Mouse (Mus musculus): Measurements from ENCODE around the gene Wnt7b. TPM values are rescaled to one million over a fixed set of nuclear protein-coding genes. Genes with fewer than 3 reads are reported as not detected.

The Wnt7b gene
- polyA plus RNA-seq, 1 experiment from 2014 or later, result 1.3 TPM

- WGBS, result 18% methylated on average over 8 of the region's 8 CpGs
- Histone ChIP-seq H3K4me1 (replicated peaks) (peaks cover 31% of the 10 kb centered on the region), H3K9me3 (replicated peaks) (no peaks in the 10 kb centered on the region), H3K4me2 (0 out of 2 replicates have a peak overlapping the region, but pooled peaks have one; percentile 11), H3K4me3 (no peak overlapping the region), H3K9ac (peak overlapping the region; percentile 4; the same call in 1 of the 2 replicates), H3K36me3 (no peaks in the 10 kb centered on the region), H3K27me3 (peaks cover 16% of the 10 kb centered on the region), H3K27ac (peak overlapping the region; percentile 85)
- ATAC-seq (replicated peaks; ENCODE audit: insufficient number of reproducible peaks, insufficient read depth, low FRiP score, low read depth), result peak; percentile 93
Observed at GRCm38 (mm10) chr15:85610618-85611218, 28.4 kb upstream of the Wnt7b start.

GRCm38 (mm10) chr15:85610120-85610519, 27.8 kb upstream of the Wnt7b start:
- Histone ChIP-seq H3K4me2 (no peak overlapping the region), H3K27ac (no peak overlapping the region), H3K9ac (no peak overlapping the region), H3K4me1 (replicated peaks) (peaks cover 25% of the 10 kb centered on the region), H3K27me3 (peaks cover 10% of the 10 kb centered on the region), H3K36me3 (no peaks in the 10 kb centered on the region), H3K9me3 (replicated peaks) (no peaks in the 10 kb centered on the region), H3K4me3 (no peak overlapping the region)
- WGBS, result 59% methylated on average over 5 of the region's 5 CpGs
- no peak for ATAC-seq (replicated peaks; ENCODE audit: insufficient number of reproducible peaks, insufficient read depth, low FRiP score, low read depth)

GRCm38 (mm10) chr15:85609266-85610004, 27.2 kb upstream of the Wnt7b start:
- H3K9ac ChIP-seq, result no peak overlapping the region
- 74% methylated on average over 5 of the region's 5 CpGs for WGBS
- H3K9me3 ChIP-seq (replicated peaks), result no peaks in the 10 kb centered on the region
- no peak overlapping the region for H3K4me3 ChIP-seq
- peaks cover 25% of the 10 kb centered on the region for H3K4me1 ChIP-seq (replicated peaks)
- peaks cover 4% of the 10 kb centered on the region for H3K27me3 ChIP-seq
- H3K36me3 ChIP-seq, result no peaks in the 10 kb centered on the region
- no peak overlapping the region for H3K27ac ChIP-seq
- no peak for ATAC-seq (replicated peaks; ENCODE audit: insufficient number of reproducible peaks, insufficient read depth, low FRiP score, low read depth)
- H3K4me2 ChIP-seq, result no peak overlapping the region

GRCm38 (mm10) chr15:85605962-85606610, 23.8 kb upstream of the Wnt7b start:
- H3K27ac ChIP-seq, result no peak overlapping the region
- H3K4me3 ChIP-seq, result no peak overlapping the region
- WGBS, result 45% methylated on average over 17 of the region's 17 CpGs
- H3K9me3 ChIP-seq (replicated peaks), result no peaks in the 10 kb centered on the region
- ATAC-seq (replicated peaks; ENCODE audit: insufficient number of reproducible peaks, insufficient read depth, low FRiP score, low read depth), result no peak
- no peak overlapping the region for H3K9ac ChIP-seq
- H3K4me1 ChIP-seq (replicated peaks), result peaks cover 4% of the 10 kb centered on the region
- no peaks in the 10 kb centered on the region for H3K36me3 ChIP-seq
- no peaks in the 10 kb centered on the region for H3K27me3 ChIP-seq
- H3K4me2 ChIP-seq, result no peak overlapping the region

DNA sequence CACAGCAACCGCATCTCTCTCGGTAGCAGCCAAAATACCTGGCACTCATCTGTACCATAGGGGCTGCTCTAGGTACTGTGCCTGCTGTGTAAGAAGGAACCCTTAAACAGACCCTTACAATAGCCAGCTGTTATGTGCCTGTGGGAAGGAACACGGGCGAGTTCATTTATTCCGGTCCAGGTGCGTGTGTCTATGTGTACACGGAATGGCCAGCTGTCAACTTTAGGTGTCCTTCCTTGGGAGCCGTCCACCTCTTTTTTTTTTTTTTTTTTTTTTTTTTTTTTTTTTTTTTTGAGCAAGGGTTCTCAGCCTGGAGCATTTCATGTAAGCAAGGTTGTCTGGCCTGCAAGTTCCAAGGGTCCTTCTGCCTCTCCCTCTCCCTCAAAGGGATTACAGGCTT, 22.7 kb upstream of the Wnt7b start:
- no peak overlapping the region for H3K4me3 ChIP-seq
- H3K9me3 ChIP-seq (replicated peaks), result no peaks in the 10 kb centered on the region
- no peaks in the 10 kb centered on the region for H3K36me3 ChIP-seq
- no peaks in the 10 kb centered on the region for H3K27me3 ChIP-seq
- H3K4me2 ChIP-seq, result no peak overlapping the region
- H3K9ac ChIP-seq, result no peak overlapping the region
- WGBS, result 83% methylated on average over 8 of the region's 8 CpGs
- peaks cover 10% of the 10 kb centered on the region for H3K4me1 ChIP-seq (replicated peaks)
- H3K27ac ChIP-seq, result no peak overlapping the region
- ATAC-seq (replicated peaks; ENCODE audit: insufficient number of reproducible peaks, insufficient read depth, low FRiP score, low read depth), result no peak

GRCm38 (mm10) chr15:85604507-85604906, 22.2 kb upstream of the Wnt7b start:
- H3K27ac ChIP-seq, result no peak overlapping the region
- WGBS, result 79% methylated on average over 4 of the region's 4 CpGs

GRCm38 (mm10) chr15:85603422-85603821, 21.1 kb upstream of the Wnt7b start:
- no peak overlapping the region for H3K27ac ChIP-seq
- peaks cover 20% of the 10 kb centered on the region for H3K4me1 ChIP-seq (replicated peaks)
- H3K9ac ChIP-seq, result no peak overlapping the region
- no peak for ATAC-seq (replicated peaks; ENCODE audit: insufficient number of reproducible peaks, insufficient read depth, low FRiP score, low read depth)
- no peaks in the 10 kb centered on the region for H3K36me3 ChIP-seq
- no peaks in the 10 kb centered on the region for H3K9me3 ChIP-seq (replicated peaks)
- no peak overlapping the region for H3K4me3 ChIP-seq
- no peak overlapping the region for H3K4me2 ChIP-seq
- 57% methylated on average over 5 of the region's 5 CpGs for WGBS
- no peaks in the 10 kb centered on the region for H3K27me3 ChIP-seq

More at GRCm38 (mm10) chr15:85604507-85604906, 22.2 kb upstream of the Wnt7b start:
- ATAC-seq (replicated peaks; ENCODE audit: insufficient number of reproducible peaks, insufficient read depth, low FRiP score, low read depth), result no peak
- H3K4me1 ChIP-seq (replicated peaks), result peaks cover 15% of the 10 kb centered on the region
- no peaks in the 10 kb centered on the region for H3K36me3 ChIP-seq
- no peaks in the 10 kb centered on the region for H3K27me3 ChIP-seq
- no peak overlapping the region for H3K4me3 ChIP-seq
- H3K4me2 ChIP-seq, result no peak overlapping the region
- no peak overlapping the region for H3K9ac ChIP-seq
- H3K9me3 ChIP-seq (replicated peaks), result no peaks in the 10 kb centered on the region

DNA sequence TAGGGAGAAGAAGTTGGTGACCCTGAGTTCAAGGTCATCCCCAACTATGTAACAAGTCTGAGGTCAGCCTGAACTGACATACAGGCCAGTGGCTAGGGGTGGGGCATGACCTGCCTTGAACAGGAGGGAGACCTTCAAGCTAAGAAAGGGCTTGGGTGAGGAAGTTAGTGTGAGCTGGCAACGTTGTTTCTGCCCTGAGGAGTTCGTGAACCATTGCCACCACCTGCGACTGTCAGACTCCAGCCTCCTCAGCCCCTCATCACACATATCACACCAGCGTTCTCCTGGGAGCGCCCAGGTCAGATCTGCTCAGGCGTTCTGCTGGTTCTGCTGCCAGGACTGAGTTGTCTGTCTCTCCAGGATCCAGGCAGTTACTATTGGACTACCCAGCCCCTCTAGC, 20.5 kb upstream of the Wnt7b start:
- H3K36me3 ChIP-seq, result no peaks in the 10 kb centered on the region
- no peak overlapping the region for H3K4me2 ChIP-seq
- H3K27ac ChIP-seq, result no peak overlapping the region
- H3K9ac ChIP-seq, result no peak overlapping the region
- ATAC-seq (replicated peaks; ENCODE audit: insufficient number of reproducible peaks, insufficient read depth, low FRiP score, low read depth), result no peak
- H3K27me3 ChIP-seq, result no peaks in the 10 kb centered on the region
- no peaks in the 10 kb centered on the region for H3K9me3 ChIP-seq (replicated peaks)
- H3K4me3 ChIP-seq, result no peak overlapping the region
- H3K4me1 ChIP-seq (replicated peaks), result peaks cover 20% of the 10 kb centered on the region
- 55% methylated on average over 6 of the region's 6 CpGs for WGBS

DNA sequence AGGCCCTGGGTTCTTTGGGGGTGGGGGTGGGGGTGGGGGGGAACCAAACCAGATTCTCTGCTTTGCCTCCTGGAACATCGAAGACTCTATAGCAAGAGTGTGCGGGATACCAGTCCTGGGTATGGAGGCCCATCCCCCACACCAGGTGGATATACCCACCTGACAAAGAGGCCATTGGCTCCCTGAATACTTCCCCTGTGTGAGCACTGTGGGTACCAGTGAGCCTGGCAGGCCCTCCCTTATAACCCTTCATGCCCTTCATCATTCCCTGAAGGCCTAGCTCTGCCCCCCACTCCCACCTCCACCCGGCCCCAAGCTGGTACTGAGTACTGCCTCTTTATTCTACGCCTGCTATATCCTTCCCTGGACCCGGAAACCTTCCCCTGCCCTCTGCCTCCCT, 19.7 kb upstream of the Wnt7b start:
- no peaks in the 10 kb centered on the region for H3K27me3 ChIP-seq
- no peak overlapping the region for H3K9ac ChIP-seq
- 90% methylated on average over 5 of the region's 5 CpGs for WGBS
- peaks cover 20% of the 10 kb centered on the region for H3K4me1 ChIP-seq (replicated peaks)
- no peak overlapping the region for H3K4me2 ChIP-seq
- H3K36me3 ChIP-seq, result no peaks in the 10 kb centered on the region
- no peak for ATAC-seq (replicated peaks; ENCODE audit: insufficient number of reproducible peaks, insufficient read depth, low FRiP score, low read depth)
- H3K27ac ChIP-seq, result no peak overlapping the region
- H3K4me3 ChIP-seq, result no peak overlapping the region
- H3K9me3 ChIP-seq (replicated peaks), result no peaks in the 10 kb centered on the region

DNA sequence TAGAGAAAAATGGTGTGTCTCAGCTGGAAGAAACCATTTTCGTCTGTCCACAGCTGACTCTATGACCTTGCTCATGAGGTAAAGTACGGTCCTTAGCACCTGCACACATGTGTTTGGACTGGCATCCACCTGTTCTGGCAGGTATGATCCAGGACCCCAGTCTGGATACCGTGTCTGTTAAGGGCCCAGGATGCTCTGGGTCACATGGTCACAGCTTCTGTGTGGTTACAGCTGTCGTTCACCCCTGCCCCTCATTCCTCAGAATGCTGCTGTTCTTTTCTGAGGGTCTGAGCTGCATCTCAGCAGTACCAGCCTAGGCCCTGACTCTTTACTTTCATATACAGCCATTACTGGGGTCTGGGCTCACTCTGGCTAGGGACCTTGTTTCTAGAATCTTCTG, 18.9 kb upstream of the Wnt7b start:
- no peak overlapping the region for H3K4me2 ChIP-seq
- H3K9ac ChIP-seq, result no peak overlapping the region

DNA sequence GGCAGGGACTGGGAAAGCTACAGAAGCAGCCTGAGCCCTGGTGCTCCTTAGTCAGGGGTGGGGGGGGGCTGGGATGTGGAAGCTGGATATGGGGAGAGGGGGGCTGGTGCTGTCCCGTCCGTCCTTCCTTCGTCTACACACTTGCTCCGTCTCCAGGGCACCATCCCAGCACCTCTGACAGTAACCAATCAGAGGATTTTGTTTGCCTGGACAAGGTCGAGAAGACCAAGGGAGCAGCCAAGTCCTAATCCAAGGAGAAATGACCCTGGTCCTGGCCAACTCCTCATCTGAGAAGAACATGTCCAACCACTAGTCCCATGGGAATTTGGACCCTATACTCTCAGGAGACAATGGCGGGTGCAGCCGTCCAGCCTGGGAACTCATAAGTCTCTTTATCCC, 18.4 kb upstream of the Wnt7b start:
- no peak for ATAC-seq (replicated peaks; ENCODE audit: insufficient number of reproducible peaks, insufficient read depth, low FRiP score, low read depth)
- 46% methylated on average over 7 of the region's 7 CpGs for WGBS
- no peak overlapping the region for H3K9ac ChIP-seq

More for the DNA sequence above, 18.9 kb upstream of the Wnt7b start:
- WGBS, result 79% methylated on average over 4 of the region's 4 CpGs
- no peak overlapping the region for H3K27ac ChIP-seq
- H3K9me3 ChIP-seq (replicated peaks), result no peaks in the 10 kb centered on the region
- no peaks in the 10 kb centered on the region for H3K27me3 ChIP-seq
- no peak overlapping the region for H3K4me3 ChIP-seq
- peaks cover 20% of the 10 kb centered on the region for H3K4me1 ChIP-seq (replicated peaks)
- no peaks in the 10 kb centered on the region for H3K36me3 ChIP-seq
- no peak for ATAC-seq (replicated peaks; ENCODE audit: insufficient number of reproducible peaks, insufficient read depth, low FRiP score, low read depth)

More for the DNA sequence above, 18.4 kb upstream of the Wnt7b start:
- Histone ChIP-seq H3K9me3 (replicated peaks) (no peaks in the 10 kb centered on the region), H3K27ac (no peak overlapping the region), H3K27me3 (no peaks in the 10 kb centered on the region), H3K4me3 (no peak overlapping the region), H3K4me2 (peak overlapping the region; percentile 35; the same call in 1 of the 2 replicates), H3K4me1 (replicated peaks) (peaks cover 20% of the 10 kb centered on the region), H3K36me3 (no peaks in the 10 kb centered on the region)

Data from heart, embryonic 15.5 days (tissue).